Mouse (Mus musculus) forebrain, embryonic 14.5 days (tissue): ENCODE results near the gene Bmpr1b. TPM values are rescaled to one million over a fixed set of nuclear protein-coding genes. Genes with fewer than 3 reads are reported as not detected.

ENCODE experiments used
- ATAC-seq: fragments of 200-750 bp; cut with Nextera tagmentation; 2 replicates; pipeline ENCODE4 v1.8.0; 2017; ENCODE audit warnings: mild to moderate bottlenecking, moderate library complexity
- DNase-seq: peaks from one replicate; pipeline ENCODE4 v3.0.0-alpha.2; 2015; ENCODE audit warnings: low spot score
- H3K27ac ChIP-seq: fragments of 300-500 bp; sonication (generic); 2 replicates; pipeline ENCODE4 v1.5.1; 2014; ENCODE audit warnings: low read depth, mild to moderate bottlenecking, control low read depth, low read length, moderate library complexity
- H3K27me3 ChIP-seq: fragments of 300-500 bp; sonication (generic); replicated peaks from 2 replicates; pipeline ENCODE4 v1.6.1; 2014; ENCODE audit warnings: low read length, control low read depth, mixed read lengths; ENCODE audit not compliant: control insufficient read depth, insufficient read depth
- H3K36me3 ChIP-seq: fragments of 300-500 bp; sonication (generic); 2 replicates; pipeline ENCODE4 v1.6.1; 2014; ENCODE audit warnings: low read length, control low read depth; ENCODE audit not compliant: control insufficient read depth, insufficient read depth
- H3K4me1 ChIP-seq: fragments of 300-500 bp; sonication (generic); 2 replicates; pipeline ENCODE4 v1.6.1; 2014; ENCODE audit warnings: antibody characterized with exemption, low read length, control low read depth; ENCODE audit not compliant: control insufficient read depth, insufficient read depth
- H3K4me2 ChIP-seq: fragments of 300-500 bp; sonication (generic); 2 replicates; pipeline ENCODE4 v1.6.1; 2014; ENCODE audit warnings: mild to moderate bottlenecking, control low read depth, low read length
- H3K4me3 ChIP-seq: fragments of 300-500 bp; sonication (generic); 2 replicates; pipeline ENCODE4 v1.5.1; 2014; ENCODE audit warnings: low read depth, low read length, control low read depth
- H3K9ac ChIP-seq: fragments of 300-500 bp; sonication (generic); 2 replicates; pipeline ENCODE4 v1.6.1; 2014; ENCODE audit warnings: mild to moderate bottlenecking, low read length, control low read depth, moderate library complexity
- H3K9me3 ChIP-seq: fragments of 300-500 bp; sonication (generic); replicated peaks from 2 replicates; pipeline ENCODE4 v1.6.1; 2016; ENCODE audit warnings: low read length, control low read depth, mixed read lengths; ENCODE audit not compliant: control insufficient read depth
- WGBS: fragments of 180-500 bp; shearing (Covaris S2); extraction: QIAGEN DNeasy Blood & Tissue Kit; methylation state at CpG from one replicate; pipeline ENCODE4 v1.1.7; 2014; 5-methylcytosine and 5-hydroxymethylcytosine counted together
- polyA plus RNA-seq: library from polyadenylated mRNA; unstranded; fragments of >200 nt; fragmentation: Nextera tagmentation; extraction: Ambion mirVana; gene quantifications from 2 replicates; pipeline ENCODE4 v1.2.1, GENCODE M21; 2014

Gene Bmpr1b
- polyA plus RNA-seq, 1 experiment from 2014 or later, result 4.2 TPM

DNA sequence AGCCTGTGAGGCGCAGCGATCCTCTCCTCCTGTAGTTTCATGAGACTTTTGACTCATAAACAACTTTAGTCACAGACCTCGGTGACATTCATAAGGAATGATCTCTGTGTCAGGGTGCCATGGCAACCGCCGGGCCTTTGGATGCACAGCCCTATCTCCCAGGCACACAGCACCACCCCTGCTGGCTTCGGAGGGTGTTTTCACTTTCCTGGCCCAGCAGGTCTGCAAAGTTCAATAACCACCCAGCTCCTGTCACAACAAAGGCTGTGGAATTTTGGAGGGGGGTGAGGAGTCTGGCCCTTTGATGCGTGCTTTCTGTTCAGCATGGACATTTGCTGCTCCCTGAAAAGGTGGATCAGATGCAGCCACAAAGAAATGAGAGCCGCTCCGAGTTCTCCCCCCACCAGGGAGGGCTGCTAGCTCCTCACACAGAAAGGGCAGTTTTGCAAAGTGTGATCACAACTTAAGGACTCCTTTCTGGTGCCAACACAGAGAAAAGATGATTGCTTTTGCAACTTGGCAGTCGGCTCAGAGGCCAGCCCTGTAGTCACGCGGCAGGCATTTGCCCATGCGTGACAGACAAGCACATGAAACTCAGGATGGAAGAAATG, 349.8 kb downstream of the Bmpr1b start:
- peak overlapping the region; percentile 29 for H3K9ac ChIP-seq
- no peaks in the 10 kb centered on the region for H3K36me3 ChIP-seq
- H3K27me3 ChIP-seq, result no peaks in the 10 kb centered on the region
- DNase-seq, result peak; percentile 69
- peak overlapping the region; percentile 30; the same call in 1 of the 2 replicates for H3K27ac ChIP-seq
- WGBS, result 2% methylated on average over 13 of the region's 13 CpGs
- peak overlapping the region; percentile 40 for H3K4me2 ChIP-seq
- H3K4me3 ChIP-seq, result no peak overlapping the region
- peak; percentile 85 for ATAC-seq
- H3K4me1 ChIP-seq, result peaks cover 13% of the 10 kb centered on the region; the same call in 1 of the 2 replicates
- no peaks in the 10 kb centered on the region for H3K9me3 ChIP-seq

GRCm38 (mm10) chr3:141818615-141819312, 350.5 kb downstream of the Bmpr1b start:
- 11% methylated on average over 3 of the region's 3 CpGs for WGBS
- no peaks in the 10 kb centered on the region for H3K9me3 ChIP-seq
- H3K9ac ChIP-seq, result no peak overlapping the region
- H3K27ac ChIP-seq, result no peak overlapping the region
- H3K4me1 ChIP-seq, result peaks cover 13% of the 10 kb centered on the region; the same call in 1 of the 2 replicates
- H3K4me2 ChIP-seq, result peak overlapping the region; percentile 40; the same call in 1 of the 2 replicates
- no peaks in the 10 kb centered on the region for H3K27me3 ChIP-seq
- H3K36me3 ChIP-seq, result no peaks in the 10 kb centered on the region
- DNase-seq (peak; percentile 45), ATAC-seq (peak; percentile 35; the same call in 1 of the 2 replicates)
- H3K4me3 ChIP-seq, result no peak overlapping the region

GRCm38 (mm10) chr3:141814776-141815175, 354.4 kb downstream of the Bmpr1b start:
- Histone ChIP-seq H3K9ac (no peak overlapping the region), H3K9me3 (no peaks in the 10 kb centered on the region), H3K36me3 (no peaks in the 10 kb centered on the region), H3K4me1 (peaks cover 14% of the 10 kb centered on the region; the same call in 1 of the 2 replicates), H3K4me2 (no peak overlapping the region), H3K27me3 (no peaks in the 10 kb centered on the region), H3K4me3 (no peak overlapping the region), H3K27ac (no peak overlapping the region)
- ATAC-seq (peak; percentile 24; the same call in 1 of the 2 replicates), DNase-seq (no peak)
- 60% methylated on average over 1 of the region's 1 CpGs for WGBS

DNA sequence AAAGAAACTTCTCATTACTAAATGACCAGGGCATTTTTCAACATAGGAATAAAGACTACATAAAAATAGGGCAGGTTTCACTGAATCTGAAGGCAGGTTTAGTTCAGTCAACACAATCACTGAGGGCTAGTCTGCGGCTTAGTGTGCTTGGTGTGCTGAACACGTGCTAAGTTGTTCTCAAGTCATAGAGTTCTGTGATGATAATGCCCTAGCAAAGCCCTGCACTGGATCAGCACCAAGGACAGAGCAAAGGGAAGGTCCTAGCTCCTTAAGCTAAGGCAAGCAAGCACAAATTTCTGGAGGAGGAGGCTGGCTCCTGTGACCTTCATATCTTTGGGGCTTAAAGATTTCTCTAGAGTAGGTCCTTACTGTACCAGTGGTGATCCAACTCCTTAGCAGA, 357.9 kb downstream of the Bmpr1b start:
- Histone ChIP-seq H3K27me3 (no peaks in the 10 kb centered on the region), H3K27ac (no peak overlapping the region), H3K9ac (no peak overlapping the region), H3K4me1 (0 out of 2 replicates have a peak, but pooled peaks cover 3% of the 10 kb centered on the region), H3K9me3 (no peaks in the 10 kb centered on the region), H3K36me3 (no peaks in the 10 kb centered on the region), H3K4me2 (no peak overlapping the region), H3K4me3 (no peak overlapping the region)
- ATAC-seq, result no peak
- WGBS, result 18% methylated on average over 2 of the region's 2 CpGs
- DNase-seq, result peak; percentile 61

DNA sequence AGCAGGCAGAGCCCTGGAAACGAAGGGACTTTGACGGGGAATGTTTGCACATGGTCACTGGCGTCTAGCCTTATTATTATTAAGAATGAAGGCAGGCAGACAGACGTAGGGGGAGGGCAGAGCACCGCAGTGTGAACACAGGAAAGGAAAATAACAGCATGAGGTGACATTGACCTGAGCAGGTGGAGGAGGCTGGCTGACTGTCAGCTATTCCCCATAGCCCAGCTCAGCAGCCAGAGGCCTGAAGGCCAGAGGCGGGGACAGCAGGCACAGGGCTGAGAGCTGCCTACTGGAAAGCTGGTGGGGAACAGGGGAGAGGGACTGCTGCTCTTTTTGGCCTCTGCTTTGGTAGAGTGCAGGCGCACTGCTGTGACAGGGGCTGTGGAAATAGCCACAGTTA, 358.3 kb downstream of the Bmpr1b start:
- Histone ChIP-seq H3K9me3 (no peaks in the 10 kb centered on the region), H3K27me3 (no peaks in the 10 kb centered on the region), H3K4me3 (no peak overlapping the region), H3K27ac (no peak overlapping the region), H3K9ac (no peak overlapping the region), H3K4me2 (no peak overlapping the region), H3K4me1 (0 out of 2 replicates have a peak, but pooled peaks cover 3% of the 10 kb centered on the region), H3K36me3 (no peaks in the 10 kb centered on the region)
- ATAC-seq (0 out of 2 replicates have a peak, but pooled peaks have one; percentile 18), DNase-seq (no peak)
- whole genome bisulfite sequencing, result 37% methylated on average over 7 of the region's 7 CpGs

DNA sequence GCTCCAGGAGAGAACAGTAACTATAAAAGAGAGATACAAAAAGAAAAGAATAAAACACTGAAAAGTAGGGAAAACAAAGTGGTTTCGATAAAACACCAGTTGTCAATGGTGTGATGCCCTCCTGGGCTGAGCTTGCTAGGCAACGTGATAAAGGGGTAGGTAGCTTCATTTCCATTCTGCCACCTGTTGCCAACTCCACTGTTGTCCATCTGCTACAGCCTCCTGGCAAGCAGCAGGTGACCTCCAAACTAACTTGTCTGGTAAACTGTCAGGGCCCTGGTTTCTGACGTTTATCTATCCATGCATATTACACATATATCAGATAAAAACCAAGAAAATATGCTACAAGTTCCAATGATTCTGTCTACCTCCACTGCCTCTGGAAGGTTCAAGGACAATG, 359.6 kb downstream of the Bmpr1b start:
- H3K9me3 ChIP-seq, result no peaks in the 10 kb centered on the region
- H3K9ac ChIP-seq, result no peak overlapping the region
- ATAC-seq (no peak), DNase-seq (no peak)
- no peaks in the 10 kb centered on the region for H3K27me3 ChIP-seq
- H3K4me2 ChIP-seq, result no peak overlapping the region
- WGBS, result 78% methylated on average over 3 of the region's 3 CpGs
- H3K4me3 ChIP-seq, result no peak overlapping the region
- H3K4me1 ChIP-seq, result 0 out of 2 replicates have a peak, but pooled peaks cover 3% of the 10 kb centered on the region
- H3K36me3 ChIP-seq, result no peaks in the 10 kb centered on the region
- H3K27ac ChIP-seq, result no peak overlapping the region

GRCm38 (mm10) chr3:141804133-141804532, 365.1 kb downstream of the Bmpr1b start:
- Histone ChIP-seq H3K27me3 (no peaks in the 10 kb centered on the region), H3K9me3 (no peaks in the 10 kb centered on the region), H3K4me2 (no peak overlapping the region), H3K27ac (no peak overlapping the region), H3K4me1 (no peaks in the 10 kb centered on the region), H3K36me3 (no peaks in the 10 kb centered on the region), H3K9ac (no peak overlapping the region), H3K4me3 (no peak overlapping the region)
- WGBS, result 61% methylated on average over 5 of the region's 5 CpGs
- DNase-seq (no peak), ATAC-seq (no peak)

GRCm38 (mm10) chr3:141797789-141798188, 371.4 kb downstream of the Bmpr1b start:
- H3K9me3 ChIP-seq, result no peaks in the 10 kb centered on the region
- WGBS, result 24% methylated on average over 1 of the region's 1 CpGs
- no peaks in the 10 kb centered on the region for H3K27me3 ChIP-seq

DNA sequence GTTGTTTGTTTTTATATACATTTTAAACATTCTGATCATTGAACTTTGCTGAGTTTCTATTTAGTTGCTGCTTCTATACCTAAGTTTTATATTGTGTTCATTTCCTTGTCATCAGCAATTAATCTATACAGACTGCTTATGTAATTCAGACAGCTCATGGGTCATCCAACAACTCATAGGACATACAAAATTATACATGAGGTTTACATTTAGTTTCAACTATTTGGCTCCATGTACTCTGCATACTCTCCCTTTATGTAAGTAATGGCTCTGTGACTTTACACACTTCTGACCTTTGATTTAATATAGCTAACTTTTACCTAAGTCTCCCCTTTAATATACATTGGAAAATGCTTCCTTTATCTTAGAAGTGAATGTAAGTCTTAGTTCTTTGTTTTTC, 371.9 kb downstream of the Bmpr1b start:
- DNase-seq (no peak), ATAC-seq (no peak)
- Histone ChIP-seq H3K27ac (no peak overlapping the region), H3K27me3 (no peaks in the 10 kb centered on the region), H3K9ac (no peak overlapping the region), H3K4me2 (no peak overlapping the region), H3K4me1 (no peaks in the 10 kb centered on the region), H3K36me3 (no peaks in the 10 kb centered on the region), H3K9me3 (no peaks in the 10 kb centered on the region), H3K4me3 (no peak overlapping the region)

More at GRCm38 (mm10) chr3:141797789-141798188, 371.4 kb downstream of the Bmpr1b start:
- Histone ChIP-seq H3K27ac (no peak overlapping the region), H3K4me3 (no peak overlapping the region), H3K4me1 (no peaks in the 10 kb centered on the region), H3K4me2 (no peak overlapping the region), H3K9ac (no peak overlapping the region), H3K36me3 (no peaks in the 10 kb centered on the region)
- DNase-seq (no peak), ATAC-seq (0 out of 2 replicates have a peak, but pooled peaks have one; percentile 33)
